In the genomic region with DNA sequence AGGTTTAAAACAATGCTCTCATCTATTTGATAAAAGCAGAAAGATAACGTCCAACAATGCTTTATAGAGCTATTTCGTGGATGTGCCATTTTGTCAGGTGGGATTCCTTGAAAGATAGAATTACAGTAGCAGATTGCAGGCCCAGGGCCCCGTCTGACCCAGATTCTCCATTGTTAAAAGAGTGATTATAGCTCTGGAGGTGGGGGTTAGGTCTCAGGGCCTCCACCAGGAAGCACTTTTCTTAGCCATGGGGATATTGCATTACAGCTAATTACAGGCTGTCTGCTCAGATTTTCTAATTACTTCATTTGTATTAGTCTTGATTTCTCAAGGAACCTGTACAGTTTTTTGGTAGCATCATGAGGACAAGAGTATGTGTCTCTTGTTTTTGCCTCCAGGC, we compare ENCODE assay signal across 24 mouse cellular contexts. TPM values are rescaled to one million over a fixed set of nuclear protein-coding genes. Genes with fewer than 3 reads are reported as not detected.
DNase-seq lines count a peak whose midpoint lies in the region; ATAC-seq and TF ChIP-seq lines count a peak whose summit lies in the region.
"Had no signal": no experiment of that assay in that cellular context is flagged by ENCODE, and none has a peak within 500 bp of the region (broad histone marks: within the 10 kb centered on the region; RNA-seq: fewer than 3 reads in every experiment).

No protein-coding gene starts in this region.

- 54% methylated on average over 3 of the region's 3 CpGs for WGBS in embryonic facial prominence, embryonic 14.5 days
- 62% methylated on average over 3 of the region's 3 CpGs for WGBS in embryonic facial prominence, embryonic 10.5 days
- WGBS in midbrain, postnatal 0 days, result 86% methylated on average over 3 of the region's 3 CpGs
- 84% methylated on average over 3 of the region's 3 CpGs for WGBS in midbrain, embryonic 11.5 days
- WGBS in embryonic facial prominence, embryonic 15.5 days, result 32% methylated on average over 3 of the region's 3 CpGs

- ATAC-seq in embryonic facial prominence, embryonic 14.5 days (ENCODE audit: low read depth), result peak; percentile 82; the same call in 1 of the 2 replicates
- no peak for ATAC-seq in midbrain, postnatal 0 days (ENCODE audit: low FRiP score)
- no peak for ATAC-seq in midbrain, embryonic 11.5 days (ENCODE audit: low FRiP score)
- 0 out of 2 replicates have a peak, but pooled peaks have one; percentile 51 for ATAC-seq in embryonic facial prominence, embryonic 15.5 days (ENCODE audit: insufficient number of reproducible peaks, low FRiP score, low TSS enrichment, low read depth)
- no peak for ATAC-seq in inflammation-experienced regulatory T-cells, adult 6 months
- ATAC-seq: activated CD4-positive, CD25-positive, alpha-beta regulatory T cell, adult 4 months; CD4-positive, CD25-positive, alpha-beta regulatory T cell, adult 4 months; Patski had no signal

- DNase-seq in embryonic facial prominence, embryonic 14.5 days (ENCODE audit: low spot score), result peak; percentile 11
- DNase-seq in embryonic facial prominence, embryonic 10.5 days (ENCODE audit: low spot score), result no peak
- peak; percentile 19 for DNase-seq in midbrain, postnatal 0 days (ENCODE audit: low spot score)
- DNase-seq in midbrain, embryonic 11.5 days (ENCODE audit: low spot score, missing footprints), result no peak
- DNase-seq in retina, postnatal 1 day, result peak; percentile 4
- no peak for DNase-seq in retina, embryonic 14.5 days (ENCODE audit: low spot score)
- DNase-seq: adrenal gland, adult 2 months; adrenal gland, adult 8-10 months; adrenal gland, postnatal 10 days; adrenal gland, postnatal 14 days; adrenal gland, postnatal 25 days; adrenal gland, postnatal 36 days; B cell, adult 2 months; cerebellum, adult 11 months; cerebellum, adult 11-12 months had no signal

- H3K27ac ChIP-seq in embryonic facial prominence, embryonic 14.5 days (replicated peaks; ENCODE audit: low read depth, low read length), result no peak overlapping the region
- H3K27ac ChIP-seq in embryonic facial prominence, embryonic 10.5 days (replicated peaks), result no peak overlapping the region
- H3K27ac ChIP-seq in midbrain, postnatal 0 days (ENCODE audit: low read depth, low read length), result no peak overlapping the region
- no peak overlapping the region for H3K27ac ChIP-seq in midbrain, embryonic 11.5 days (ENCODE audit: low read depth, low read length)
- no peak overlapping the region for H3K27ac ChIP-seq in embryonic facial prominence, embryonic 15.5 days (replicated peaks)

- H3K9ac ChIP-seq in embryonic facial prominence, embryonic 14.5 days (ENCODE audit: low read depth, low read length), result no peak overlapping the region
- no peak overlapping the region for H3K9ac ChIP-seq in midbrain, postnatal 0 days (replicated peaks; ENCODE audit: low read length, poor library complexity, severe bottlenecking)
- H3K9ac ChIP-seq in midbrain, embryonic 11.5 days (ENCODE audit: low read length), result no peak overlapping the region
- no peak overlapping the region for H3K9ac ChIP-seq in embryonic facial prominence, embryonic 15.5 days

- no peaks in the 10 kb centered on the region for H3K4me1 ChIP-seq in embryonic facial prominence, embryonic 14.5 days (ENCODE audit: control insufficient read depth, insufficient read depth, low read length)
- no peaks in the 10 kb centered on the region for H3K4me1 ChIP-seq in embryonic facial prominence, embryonic 10.5 days
- H3K4me1 ChIP-seq in midbrain, postnatal 0 days (ENCODE audit: insufficient read depth, low read length), result no peaks in the 10 kb centered on the region
- no peaks in the 10 kb centered on the region for H3K4me1 ChIP-seq in midbrain, embryonic 11.5 days (ENCODE audit: control insufficient read depth, insufficient read depth, low read length)
- no peaks in the 10 kb centered on the region for H3K4me1 ChIP-seq in embryonic facial prominence, embryonic 15.5 days

- no peaks in the 10 kb centered on the region for H3K36me3 ChIP-seq in embryonic facial prominence, embryonic 14.5 days (ENCODE audit: control insufficient read depth, insufficient read depth, low read length)
- H3K36me3 ChIP-seq in embryonic facial prominence, embryonic 10.5 days (replicated peaks), result no peaks in the 10 kb centered on the region
- no peaks in the 10 kb centered on the region for H3K36me3 ChIP-seq in midbrain, postnatal 0 days (ENCODE audit: insufficient read depth, low read length)
- no peaks in the 10 kb centered on the region for H3K36me3 ChIP-seq in midbrain, embryonic 11.5 days (ENCODE audit: control insufficient read depth, insufficient read depth, low read length)
- H3K36me3 ChIP-seq in embryonic facial prominence, embryonic 15.5 days, result no peaks in the 10 kb centered on the region
- H3K36me3 ChIP-seq: G1E had no signal

- H3K9me3 ChIP-seq in embryonic facial prominence, embryonic 14.5 days (ENCODE audit: control insufficient read depth, low read length), result 0 out of 2 replicates have a peak, but pooled peaks cover 3% of the 10 kb centered on the region
- no peaks in the 10 kb centered on the region for H3K9me3 ChIP-seq in embryonic facial prominence, embryonic 10.5 days
- H3K9me3 ChIP-seq in midbrain, postnatal 0 days (ENCODE audit: low read length), result peaks cover 4% of the 10 kb centered on the region; the same call in 1 of the 2 replicates
- H3K9me3 ChIP-seq in midbrain, embryonic 11.5 days (ENCODE audit: control insufficient read depth, low read length), result no peaks in the 10 kb centered on the region
- no peaks in the 10 kb centered on the region for H3K9me3 ChIP-seq in embryonic facial prominence, embryonic 15.5 days (replicated peaks)
- H3K9me3 ChIP-seq: G1E had no signal

- no peaks in the 10 kb centered on the region for H3K27me3 ChIP-seq in embryonic facial prominence, embryonic 14.5 days (replicated peaks; ENCODE audit: control insufficient read depth, insufficient read depth, low read length)
- no peaks in the 10 kb centered on the region for H3K27me3 ChIP-seq in embryonic facial prominence, embryonic 10.5 days (replicated peaks; ENCODE audit: low read depth, poor library complexity, severe bottlenecking)
- H3K27me3 ChIP-seq in midbrain, postnatal 0 days (ENCODE audit: insufficient read depth, low read length), result no peaks in the 10 kb centered on the region
- H3K27me3 ChIP-seq in midbrain, embryonic 11.5 days (ENCODE audit: control insufficient read depth, insufficient read depth, low read length), result no peaks in the 10 kb centered on the region
- no peaks in the 10 kb centered on the region for H3K27me3 ChIP-seq in embryonic facial prominence, embryonic 15.5 days
- H3K27me3 ChIP-seq: CH12.LX, Patski had no signal

- H3K4me3 ChIP-seq in embryonic facial prominence, embryonic 14.5 days (ENCODE audit: low read depth, low read length), result no peak overlapping the region
- H3K4me3 ChIP-seq in embryonic facial prominence, embryonic 10.5 days, result no peak overlapping the region
- no peak overlapping the region for H3K4me3 ChIP-seq in midbrain, postnatal 0 days (ENCODE audit: low read depth, low read length)
- H3K4me3 ChIP-seq in midbrain, embryonic 11.5 days (ENCODE audit: low read depth, low read length), result no peak overlapping the region
- H3K4me3 ChIP-seq in embryonic facial prominence, embryonic 15.5 days (replicated peaks), result no peak overlapping the region

- TF ChIP-seq CTCF in midbrain, postnatal 0 days (IDR thresholded peaks at IDR 0.05), result no peak

- H3K4me2 ChIP-seq in embryonic facial prominence, embryonic 14.5 days (ENCODE audit: low read depth, low read length), result no peak overlapping the region
- no peak overlapping the region for H3K4me2 ChIP-seq in midbrain, postnatal 0 days (ENCODE audit: low read depth, low read length, poor library complexity, severe bottlenecking)
- no peak overlapping the region for H3K4me2 ChIP-seq in midbrain, embryonic 11.5 days
- no peak overlapping the region for H3K4me2 ChIP-seq in embryonic facial prominence, embryonic 15.5 days (replicated peaks)

RNA-seq across cellular contexts. Expression of a gene that starts 10.5 kb away (rescaled TPM):
- polyA plus RNA-seq in embryonic facial prominence, embryonic 14.5 days (2014; fragmentation: Nextera tagmentation; extraction: Ambion mirVana), result not detected in 2 replicates
- polyA plus RNA-seq in embryonic facial prominence, embryonic 10.5 days (2016; fragmentation: Nextera tagmentation; extraction: Ambion mirVana), result not detected in 2 replicates
- total RNA-seq in midbrain, postnatal 0 days (2014; rRNA removed), result not detected in 2 replicates
- polyA plus RNA-seq in midbrain, postnatal 0 days (2015; fragmentation: Nextera tagmentation; extraction: Ambion mirVana), result 0.17 TPM in 1 of 2 replicates, not detected in the other
- polyA plus RNA-seq in midbrain, embryonic 11.5 days (2014; fragmentation: Nextera tagmentation; extraction: Ambion mirVana), result not detected in 2 replicates
- 0.18 and 0.36 TPM in 2 replicates for polyA plus RNA-seq in embryonic facial prominence, embryonic 15.5 days (2015; fragmentation: Nextera tagmentation; extraction: Ambion mirVana)
- polyA plus RNA-seq in inflammation-experienced regulatory T-cells, adult 6 months (2017; shearing (Covaris generic)), result 100 to 1,000 TPM; 353 to 863 (median 573) TPM
- total RNA-seq: adrenal gland, postnatal 10 days; adrenal gland, postnatal 14 days; adrenal gland, postnatal 25 days; adrenal gland, postnatal 36 days; adrenal gland, postnatal 4 days; G1E had no signal
- polyA plus RNA-seq: brain, embryonic 14.5 days; G1E; Patski had no signal

Comparison
In these comparisons a context has a peak if more than half of its experiments do, and no peak if none do; other contexts are left out.
1. DNase-seq: peak in embryonic facial prominence, embryonic 14.5 days (single experiment), midbrain, postnatal 0 days (single experiment) and retina, postnatal 1 day (single experiment); none in embryonic facial prominence, embryonic 10.5 days (single experiment), midbrain, embryonic 11.5 days (single experiment) and retina, embryonic 14.5 days (single experiment).
2. ATAC-seq: peak in embryonic facial prominence, embryonic 14.5 days (single experiment) and embryonic facial prominence, embryonic 15.5 days (single experiment); none in midbrain, postnatal 0 days (single experiment), midbrain, embryonic 11.5 days (single experiment) and inflammation-experienced regulatory T-cells, adult 6 months (single experiment).
3. RNA of a gene that starts 10.5 kb away (polyA plus RNA-seq): 353 to 863 TPM in inflammation-experienced regulatory T-cells, adult 6 months; 0.18 to 0.36 TPM in embryonic facial prominence, embryonic 15.5 days, 0.17 TPM in midbrain, postnatal 0 days, not detected in embryonic facial prominence, embryonic 14.5 days, not detected in embryonic facial prominence, embryonic 10.5 days and not detected in midbrain, embryonic 11.5 days; every median in the first group is over 100 times any median in the second.